Mouse (Mus musculus): Measurements from ENCODE around the gene Lars2.

Gene Lars2

GRCm38 (mm10) chr9:123506270-123507146, 139.8 kb downstream of the Lars2 start:
- DNase-seq (ENCODE audit: low spot score in 2 of 2): no peak

GRCm38 (mm10) chr9:123507380-123507779, 140.7 kb downstream of the Lars2 start:
- DNase-seq (ENCODE audit: low spot score in 2 of 2): no peak

GRCm38 (mm10) chr9:123508986-123509385, 142.3 kb downstream of the Lars2 start:
- DNase-seq (ENCODE audit: low spot score in 2 of 2): no peak

GRCm38 (mm10) chr9:123509638-123510604, 143.2 kb downstream of the Lars2 start:
- no peak for DNase-seq (ENCODE audit: low spot score in 2 of 2)

- DNase-seq (ENCODE audit: low spot score in 2 of 2): no peak
Observed at GRCm38 (mm10) chr9:123510926-123511325, 144.2 kb downstream of the Lars2 start.

All from urinary bladder, postnatal 4 days (tissue).